8 mouse cellular contexts compared by ENCODE assay signal in the genomic region with DNA sequence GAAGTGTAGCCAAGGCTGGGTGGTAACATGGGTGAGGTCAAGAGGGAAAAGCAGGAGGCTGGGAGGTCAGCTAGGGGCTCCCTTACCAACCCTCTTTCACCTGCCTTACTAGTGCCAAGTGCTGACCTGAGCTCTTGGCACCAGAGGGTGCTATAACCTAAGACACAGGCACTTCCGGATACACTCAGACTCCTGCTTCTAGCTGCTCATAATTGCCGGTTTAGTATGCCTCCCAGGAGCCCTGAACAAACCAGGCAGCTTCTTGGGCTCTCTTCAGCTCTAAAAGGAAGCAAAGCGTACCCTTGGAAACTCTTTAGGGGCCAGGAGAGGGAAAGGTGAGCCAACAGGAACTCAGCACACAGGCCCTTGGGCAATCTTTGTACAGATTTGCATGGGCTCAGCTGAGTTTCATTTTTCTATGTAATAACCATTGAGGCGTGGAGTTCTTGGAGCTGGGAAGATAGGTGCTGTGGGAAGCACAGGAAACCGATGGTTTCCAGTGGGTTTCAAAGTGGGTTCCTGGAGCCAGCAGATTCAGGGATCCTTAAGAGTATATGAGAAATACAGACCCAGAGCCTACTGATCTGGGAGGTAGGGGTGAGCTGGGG. TPM values are rescaled to one million over a fixed set of nuclear protein-coding genes. Genes with fewer than 3 reads are reported as not detected.
DNase-seq lines count a peak whose midpoint lies in the region; ATAC-seq lines count a peak whose summit lies in the region.

No protein-coding gene starts in this region.

- no peak overlapping the region for H3K4me3 ChIP-seq in limb, embryonic 13.5 days
- no peak overlapping the region for H3K4me3 ChIP-seq in midbrain, embryonic 15.5 days

- no peaks in the 10 kb centered on the region for H3K9me3 ChIP-seq in limb, embryonic 13.5 days
- H3K9me3 ChIP-seq in midbrain, embryonic 15.5 days, result no peaks in the 10 kb centered on the region

- no peak overlapping the region for H3K9ac ChIP-seq in limb, embryonic 13.5 days
- no peak overlapping the region; the same call in 1 of the 2 replicates for H3K9ac ChIP-seq in midbrain, embryonic 15.5 days

- peak; percentile 97 for ATAC-seq in common myeloid progenitor, adult 5-6 weeks (replicated peaks; ENCODE audit: low read depth, poor library complexity, severe bottlenecking)
- peak; percentile 81 for ATAC-seq in limb, embryonic 13.5 days (ENCODE audit: low FRiP score, low read depth)
- ATAC-seq in midbrain, embryonic 15.5 days (replicated peaks), result peak; percentile 95

- H3K4me2 ChIP-seq in limb, embryonic 13.5 days (replicated peaks), result peak overlapping the region; percentile 17; the same call in 1 of the 2 replicates
- H3K4me2 ChIP-seq in midbrain, embryonic 15.5 days, result no peak overlapping the region

- 25% methylated on average over 5 of the region's 5 CpGs for WGBS in limb, embryonic 13.5 days
- 37% methylated on average over 5 of the region's 5 CpGs for WGBS in midbrain, embryonic 15.5 days

- no peak overlapping the region for H3K27ac ChIP-seq in limb, embryonic 13.5 days
- H3K27ac ChIP-seq in midbrain, embryonic 15.5 days, result no peak overlapping the region

- DNase-seq in ovary, postnatal 36 days (ENCODE audit: low spot score), result peak; percentile 44
- no peak for DNase-seq in ovary, postnatal 10 days (ENCODE audit: low spot score)
- peak; percentile 46 to 63 for DNase-seq in heart, adult 18-20 months
- DNase-seq in kidney, adult 18-20 months, result peak; percentile 71
- DNase-seq in spleen, postnatal 4 days (ENCODE audit: low spot score in 2 of 2), result peak; percentile 48 to 71

- peaks cover 6% of the 10 kb centered on the region; the same call in 1 of the 2 replicates for H3K4me1 ChIP-seq in limb, embryonic 13.5 days
- H3K4me1 ChIP-seq in midbrain, embryonic 15.5 days, result peaks cover 3% of the 10 kb centered on the region

- peaks cover 22% of the 10 kb centered on the region for H3K27me3 ChIP-seq in limb, embryonic 13.5 days
- H3K27me3 ChIP-seq in midbrain, embryonic 15.5 days (replicated peaks), result peaks cover 10% of the 10 kb centered on the region; the same call in 1 of the 2 replicates

- H3K36me3 ChIP-seq in limb, embryonic 13.5 days, result no peaks in the 10 kb centered on the region
- no peaks in the 10 kb centered on the region for H3K36me3 ChIP-seq in midbrain, embryonic 15.5 days (replicated peaks)

RNA-seq across cellular contexts. Expression of a gene that starts 1.4 kb away (rescaled TPM):
- not detected in 2 replicates for total RNA-seq in common myeloid progenitor, adult 5-6 weeks (2017)
- not detected for total RNA-seq in heart, adult 18-20 months (2021)
- polyA plus RNA-seq in limb, embryonic 13.5 days (2015; fragmentation: Nextera tagmentation; extraction: Ambion mirVana), result not detected in 2 replicates
- not detected in 2 replicates for polyA plus RNA-seq in midbrain, embryonic 15.5 days (2015; fragmentation: Nextera tagmentation; extraction: Ambion mirVana)

RNA-seq across cellular contexts. Expression of a gene that starts 19.8 kb away (rescaled TPM):
- 62.3 and 62.4 TPM in 2 replicates for total RNA-seq in common myeloid progenitor, adult 5-6 weeks (2017)
- total RNA-seq in heart, adult 18-20 months (2021), result 10 to 100 TPM; 25.9 to 28.0 TPM
- polyA plus RNA-seq in limb, embryonic 13.5 days (2015; fragmentation: Nextera tagmentation; extraction: Ambion mirVana), result 89.6 and 91.0 TPM in 2 replicates
- polyA plus RNA-seq in midbrain, embryonic 15.5 days (2015; fragmentation: Nextera tagmentation; extraction: Ambion mirVana), result 70.9 and 78.4 TPM in 2 replicates

RNA-seq across cellular contexts. Expression of a gene that starts 57.9 kb away (rescaled TPM):
- total RNA-seq in common myeloid progenitor, adult 5-6 weeks (2017), result 0.18 TPM in 1 of 2 replicates, not detected in the other
- total RNA-seq in heart, adult 18-20 months (2021), result not detected
- not detected in 2 replicates for polyA plus RNA-seq in limb, embryonic 13.5 days (2015; fragmentation: Nextera tagmentation; extraction: Ambion mirVana)
- not detected in 2 replicates for polyA plus RNA-seq in midbrain, embryonic 15.5 days (2015; fragmentation: Nextera tagmentation; extraction: Ambion mirVana)
